Mouse (Mus musculus) liver, adult 2 months (tissue): Measurements from ENCODE around the gene Zbtb8a.

Experiments
- CTCF ChIP-seq: fragments of 200-500 bp; IDR thresholded peaks from 2 replicates; pipeline ENCODE4 v1.5.1; 2011; ENCODE audit warnings: low read depth, low read length, control low read depth
- POLR2A ChIP-seq: fragments of 200-500 bp; IDR thresholded peaks from 2 replicates; pipeline ENCODE4 v1.6.1; 2011; ENCODE audit warnings: low read length, control low read depth; ENCODE audit not compliant: insufficient read depth; ENCODE audit errors: extremely low read depth

DNA sequence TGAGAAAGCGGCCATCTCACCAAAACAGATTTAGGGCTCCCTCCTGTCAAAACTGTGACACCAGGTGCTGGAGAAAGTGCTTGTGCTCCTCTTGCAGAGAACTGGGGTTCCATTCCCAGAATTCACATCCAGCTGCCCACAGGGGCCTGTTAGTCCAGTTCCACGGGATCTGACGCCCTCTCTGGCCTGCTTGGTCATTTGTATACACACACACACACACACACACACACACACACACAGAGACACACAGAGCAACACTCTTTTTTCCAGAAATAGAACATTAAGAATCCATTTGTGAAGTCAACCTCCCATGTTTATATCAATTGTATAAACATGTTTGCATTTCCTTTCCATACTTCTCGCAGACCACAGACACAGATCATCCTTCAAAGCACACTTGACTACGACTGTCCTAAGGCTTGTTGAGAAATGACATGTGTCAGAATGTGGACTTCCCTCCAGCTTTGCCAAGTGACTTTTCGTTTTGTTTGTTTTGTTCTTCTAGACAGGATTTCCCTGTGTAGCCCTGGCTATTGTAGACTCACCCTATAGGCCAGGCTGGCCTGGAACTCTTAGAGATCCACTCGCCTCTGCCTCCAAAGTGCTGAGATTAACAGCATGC is 13.1 kb upstream of the Zbtb8a start:
- TF ChIP-seq CTCF (no peak), POLR2A (no peak)
